Mouse (Mus musculus) thymus, postnatal 36 days (tissue): ENCODE results near the gene Crebrf.

Source experiments
- DNase-seq, 2 experiments: peaks; one replicate each; pipeline ENCODE4 v3.0.0; 2022; ENCODE audit warnings: mixed read lengths in 2 of 2

Gene Crebrf

GRCm38 (mm10) chr17:26779471-26779870 is 64.0 kb downstream of the Crebrf start:
- DNase-seq: no peak

GRCm38 (mm10) chr17:26780750-26781571 is 65.5 kb downstream of the Crebrf start, which contains the start of gene Bnip1:
Bnip1 (plus strand) TSS chr17:26781066.
- DNase-seq: peak; percentile 73 to 77

GRCm38 (mm10) chr17:26781610-26782043 is 66.2 kb downstream of the Crebrf start:
- DNase-seq: no peak

GRCm38 (mm10) chr17:26784525-26784924 is 69.1 kb downstream of the Crebrf start:
- no peak for DNase-seq

DNA sequence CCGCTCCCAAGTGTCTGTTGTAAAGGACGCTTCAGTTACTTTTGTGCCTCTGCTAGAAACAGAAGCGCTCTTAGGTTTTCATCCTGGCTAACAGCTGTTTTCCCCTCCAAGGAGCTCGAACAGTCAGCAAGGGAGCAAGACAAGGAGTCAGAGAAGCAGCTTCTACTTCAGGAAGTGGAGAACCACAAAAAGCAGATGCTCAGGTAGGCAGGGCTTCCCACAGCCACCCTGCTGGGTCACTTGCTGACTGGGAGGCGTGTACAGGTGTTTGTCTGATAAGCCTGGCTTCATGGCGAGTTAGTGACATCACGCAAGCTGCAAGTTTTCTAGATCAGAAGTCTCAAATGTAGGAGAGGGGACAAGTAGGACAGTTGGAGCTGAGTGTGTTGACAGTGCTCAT is 71.1 kb downstream of the Crebrf start:
- DNase-seq: peak; percentile 35 to 64

DNA sequence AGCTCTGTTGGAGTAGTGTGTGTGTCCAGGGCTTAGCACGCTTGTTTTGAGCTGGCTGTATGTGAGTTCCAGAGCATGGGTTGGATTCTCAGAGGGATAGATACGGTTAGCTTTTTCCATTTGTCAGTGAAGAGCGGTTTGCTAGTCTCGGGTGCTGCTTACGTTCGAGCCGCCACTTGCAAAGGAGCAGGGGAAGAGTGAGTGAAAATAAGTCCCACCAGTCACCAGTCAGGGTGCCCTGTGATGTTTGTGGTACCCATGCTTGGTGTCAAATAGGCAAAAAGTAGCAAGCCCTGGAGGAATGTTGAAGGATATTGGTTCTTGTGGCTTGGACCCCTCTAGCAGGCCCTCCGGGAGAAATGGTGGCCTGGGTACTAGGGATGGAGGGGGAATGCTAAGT is 73.5 kb downstream of the Crebrf start:
- DNase-seq: no peak

DNA sequence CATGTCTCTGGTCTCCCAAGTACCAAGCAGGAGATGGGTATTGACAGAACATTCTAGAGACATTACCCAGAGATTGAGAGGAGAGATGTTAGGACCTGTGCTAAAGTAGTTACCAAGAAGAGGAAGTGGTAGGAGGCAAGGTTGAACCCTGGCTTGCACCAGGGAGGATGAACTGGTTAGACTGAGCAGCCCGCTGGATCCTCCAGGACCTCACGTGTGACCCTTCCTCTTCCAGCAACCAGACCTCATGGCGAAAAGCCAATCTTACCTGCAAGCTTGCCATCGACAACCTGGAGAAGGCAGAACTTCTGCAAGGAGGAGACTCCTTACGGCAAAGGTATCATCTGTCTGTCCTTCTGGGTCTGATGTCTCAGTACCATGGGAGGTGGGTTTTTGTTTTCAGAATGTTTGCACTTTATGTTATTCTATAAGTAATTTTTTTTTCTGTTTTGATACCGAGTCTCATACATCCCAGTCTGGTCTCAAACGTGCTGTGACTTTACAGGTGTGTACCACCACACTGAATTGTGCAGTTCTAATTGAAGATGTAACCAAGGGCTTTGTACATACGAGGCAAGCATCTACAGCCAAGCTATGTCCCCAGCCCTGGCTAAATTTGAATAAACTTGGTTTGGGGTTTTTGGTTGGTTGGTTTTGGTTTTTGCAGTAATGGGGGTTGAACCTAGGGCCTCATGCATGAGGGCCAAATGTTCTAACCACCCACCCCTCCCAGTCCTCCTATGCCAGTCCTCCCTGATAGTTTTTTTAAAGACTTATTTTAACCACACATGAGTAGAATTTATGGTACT is 74.2 kb downstream of the Crebrf start:
- DNase-seq: no peak

DNA sequence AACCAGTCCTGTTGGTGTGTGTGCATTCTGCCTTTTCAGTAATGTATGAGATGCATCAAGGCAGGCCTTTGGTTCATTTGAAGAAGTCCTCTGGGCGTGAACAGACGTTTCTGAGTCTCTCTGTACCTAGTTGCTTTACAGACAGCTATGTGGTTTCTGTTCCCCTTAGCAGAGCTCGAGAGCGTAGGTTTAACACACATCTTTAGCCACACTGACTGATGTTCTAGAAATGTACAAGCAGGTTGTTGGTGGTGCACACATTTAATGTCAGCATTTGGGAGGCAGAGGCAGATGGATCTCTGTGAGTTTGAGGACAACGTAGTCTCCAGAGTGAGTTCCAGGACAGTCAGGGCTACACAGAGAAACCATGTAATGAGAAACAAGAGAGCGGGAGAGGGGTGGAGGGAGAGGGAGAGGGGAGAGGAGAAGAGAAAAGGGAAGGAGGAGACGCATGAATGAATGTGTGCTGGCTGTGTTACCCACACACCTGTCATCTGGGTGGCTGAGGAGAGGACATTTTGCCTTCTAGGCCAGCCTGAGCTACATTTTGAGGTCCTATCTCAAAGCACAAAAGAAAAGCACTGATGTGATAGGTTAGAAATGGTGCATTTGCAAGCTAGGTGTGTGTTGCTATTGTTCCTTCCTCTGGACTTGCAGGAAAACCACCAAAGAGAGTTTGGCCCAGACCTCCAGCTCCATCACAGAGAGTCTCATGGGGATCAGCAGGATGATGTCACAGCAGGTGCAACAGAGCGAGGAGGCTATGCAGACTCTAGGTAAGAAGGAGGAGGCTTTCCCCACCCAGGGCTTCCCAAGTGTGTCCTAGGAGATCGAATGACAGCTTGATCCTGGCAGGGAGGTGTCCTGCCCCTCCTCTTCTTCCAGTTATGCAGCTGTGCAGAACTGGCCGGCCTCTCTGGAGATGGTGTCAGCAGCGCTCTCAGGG is 75.1 kb downstream of the Crebrf start:
- no peak for DNase-seq

- no peak for DNase-seq
Observed at GRCm38 (mm10) chr17:26791580-26791979, 76.1 kb downstream of the Crebrf start.

GRCm38 (mm10) chr17:26792096-26792495 is 76.6 kb downstream of the Crebrf start:
- no peak for DNase-seq

GRCm38 (mm10) chr17:26793068-26793765 is 77.8 kb downstream of the Crebrf start:
- DNase-seq: no peak

GRCm38 (mm10) chr17:26794744-26795143 is 79.3 kb downstream of the Crebrf start:
- peak; percentile 37 to 38 for DNase-seq

GRCm38 (mm10) chr17:26795386-26795785 is 79.9 kb downstream of the Crebrf start:
- no peak for DNase-seq

GRCm38 (mm10) chr17:26797379-26798128 is 82.1 kb downstream of the Crebrf start:
- DNase-seq: no peak

GRCm38 (mm10) chr17:26802886-26803285 is 87.4 kb downstream of the Crebrf start:
- DNase-seq: no peak

DNA sequence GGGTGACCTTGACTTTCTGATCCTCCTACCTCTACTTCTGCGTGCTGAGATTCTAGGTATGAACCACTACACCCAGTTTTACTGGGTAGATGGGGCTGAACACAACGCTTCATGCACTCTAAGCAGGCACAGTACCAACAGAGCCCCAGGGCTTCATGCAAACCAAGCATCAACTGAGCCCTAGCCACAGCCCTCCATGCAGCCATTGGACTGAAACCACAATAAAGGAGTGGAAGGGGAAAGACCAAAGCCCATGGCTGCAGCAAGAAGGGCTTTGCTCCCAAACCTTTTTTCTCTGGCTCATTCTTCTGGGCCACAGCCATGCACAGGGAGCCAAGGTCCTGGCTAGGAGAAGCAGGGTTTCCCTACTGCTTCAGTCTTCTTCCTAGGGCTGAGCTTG is 97.2 kb downstream of the Crebrf start:
- no peak for DNase-seq

DNA sequence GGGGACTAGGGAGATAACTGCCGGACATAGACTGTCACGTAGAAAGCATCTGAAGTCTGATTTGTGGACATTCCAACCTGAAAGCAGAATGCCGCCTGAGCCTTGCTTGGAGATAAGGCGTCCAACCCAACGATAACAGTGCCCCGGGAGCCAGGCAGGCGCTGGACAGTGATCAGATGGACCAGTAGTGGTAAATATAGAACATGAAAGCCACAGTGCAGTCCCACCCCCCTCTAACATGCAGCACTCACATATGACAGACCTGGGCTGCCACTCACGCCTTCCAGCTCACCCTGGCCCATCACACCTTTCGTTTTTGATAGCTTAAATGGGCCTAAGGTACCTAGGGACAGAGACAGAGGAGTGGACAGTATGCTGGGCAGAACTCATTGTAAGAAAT is 98.0 kb downstream of the Crebrf start:
- DNase-seq: no peak

DNA sequence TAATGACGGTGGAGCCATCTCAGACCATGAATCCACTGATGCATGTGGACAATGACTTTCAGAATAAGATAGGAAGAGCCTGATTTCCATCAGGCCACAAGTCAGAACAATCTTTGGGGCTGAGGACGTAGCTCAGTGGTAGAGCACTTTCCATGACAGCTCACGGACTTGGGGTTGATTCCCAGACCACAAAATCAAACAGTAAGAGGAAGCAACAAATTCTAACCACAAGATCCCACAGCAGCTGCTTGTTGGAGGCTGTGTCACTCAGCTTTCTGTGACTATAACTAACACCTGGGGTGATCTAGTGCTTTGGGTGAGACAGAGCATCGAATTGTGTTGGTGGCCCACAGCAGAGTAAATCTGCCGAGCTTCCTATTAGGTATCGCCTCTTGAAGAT is 101.4 kb downstream of the Crebrf start:
- no peak for DNase-seq

- DNase-seq: no peak
Observed at GRCm38 (mm10) chr17:26817776-26818175, 102.3 kb downstream of the Crebrf start.

GRCm38 (mm10) chr17:26826131-26826530 is 110.7 kb downstream of the Crebrf start:
- no peak for DNase-seq
